Comparison of ENCODE assay signal across 10 mouse cellular contexts in the genomic region with DNA sequence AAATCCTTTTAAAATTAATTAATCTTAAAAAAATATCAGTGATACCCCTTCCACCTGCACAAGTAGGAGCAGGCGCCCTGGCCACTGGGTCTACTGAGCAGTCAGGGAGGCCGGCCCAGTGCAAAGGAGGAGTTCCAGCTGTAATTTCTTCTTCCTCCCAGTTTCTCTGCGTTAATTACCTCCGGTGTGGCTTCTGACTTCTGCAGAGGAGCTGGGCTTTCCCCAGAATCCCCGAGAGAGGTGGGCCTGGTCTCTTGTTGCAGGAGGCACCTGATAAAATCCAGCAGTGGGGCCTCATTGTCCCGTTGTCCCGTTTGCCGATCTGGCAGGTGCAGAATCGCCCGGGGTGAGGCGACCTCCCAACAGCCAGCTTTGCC. TPM values are rescaled to one million over a fixed set of nuclear protein-coding genes. Genes with fewer than 3 reads are reported as not detected.
DNase-seq lines count a peak whose midpoint lies in the region; ATAC-seq and TF ChIP-seq lines count a peak whose summit lies in the region.
"Had no signal": no experiment of that assay in that cellular context is flagged by ENCODE, and none has a peak within 500 bp of the region (broad histone marks: within the 10 kb centered on the region; RNA-seq: fewer than 3 reads in every experiment).

No protein-coding gene starts in this region.

- no peak overlapping the region for H3K4me3 ChIP-seq in kidney, adult 2 months (ENCODE audit: insufficient read depth, low read depth, low read length)
- peak overlapping the region; percentile 54 for H3K4me3 ChIP-seq in bone marrow macrophage, adult 2 months (ENCODE audit: insufficient read depth, low read length)
- H3K4me3 ChIP-seq in hindbrain, embryonic 15.5 days = peak overlapping the region; percentile 21
- no peak overlapping the region for H3K4me3 ChIP-seq in myocyte

- no peak for TF ChIP-seq POLR2A in kidney, adult 2 months (IDR thresholded peaks at IDR 0.05; ENCODE audit: low read depth, low read length)
- no peak for TF ChIP-seq POLR2A in bone marrow macrophage, adult 2 months (IDR thresholded peaks at IDR 0.05; ENCODE audit: borderline replicate concordance, low read depth, low read length)
- TF ChIP-seq POLR2A in myocyte (IDR thresholded peaks at IDR 0.05; ENCODE audit: insufficient read length, low read depth) = no peak

- H3K4me1 ChIP-seq in kidney, adult 2 months (ENCODE audit: control insufficient read depth, insufficient read depth, low read length) = 0 out of 2 replicates have a peak, but pooled peaks cover 5% of the 10 kb centered on the region
- peaks cover 12% of the 10 kb centered on the region for H3K4me1 ChIP-seq in bone marrow macrophage, adult 2 months (ENCODE audit: control insufficient read depth, insufficient read depth, low read length)
- H3K4me1 ChIP-seq in hindbrain, embryonic 15.5 days (replicated peaks) = peaks cover 68% of the 10 kb centered on the region

- TF ChIP-seq CTCF in kidney, adult 2 months (conservative IDR thresholded peaks at IDR 0.05; ENCODE audit: insufficient read depth, insufficient read length, low read depth, low read length) = no peak
- no peak for TF ChIP-seq CTCF in bone marrow macrophage, adult 2 months (IDR thresholded peaks at IDR 0.05; ENCODE audit: low read depth, low read length)

- H3ac ChIP-seq in myocyte (ENCODE audit: control insufficient read depth, insufficient read length) = no peak overlapping the region

- H3K4me2 ChIP-seq in hindbrain, embryonic 15.5 days = peak overlapping the region; percentile 52
- peak overlapping the region; percentile 74 for H3K4me2 ChIP-seq in myocyte (ENCODE audit: low read depth)

- no peaks in the 10 kb centered on the region for H3K27me3 ChIP-seq in kidney, adult 2 months (replicated peaks; ENCODE audit: control insufficient read depth, insufficient read depth, low read length)
- H3K27me3 ChIP-seq in hindbrain, embryonic 15.5 days = no peaks in the 10 kb centered on the region
- H3K27me3 ChIP-seq in myocyte (ENCODE audit: control insufficient read depth, insufficient read depth, insufficient read length) = peaks cover 20% of the 10 kb centered on the region

- 18% methylated on average over 11 of the region's 11 CpGs for WGBS in kidney, adult 2 months
- WGBS in hindbrain, embryonic 15.5 days = 14% methylated on average over 11 of the region's 11 CpGs

- no peak for ATAC-seq in hindbrain, embryonic 15.5 days (ENCODE audit: low FRiP score, low read depth)

- peak; percentile 9 for DNase-seq in kidney, adult 9 months
- no peak for DNase-seq in kidney, adult 2 months
- DNase-seq in right cerebral cortex, postnatal 4 days = no peak
- DNase-seq in adrenal gland, adult 8-10 months = no peak
- no peak for DNase-seq in layer of hippocampus, postnatal 14 days (ENCODE audit: low spot score in 2 of 2)

- H3K27ac ChIP-seq in kidney, adult 2 months (ENCODE audit: insufficient read depth, low read depth, low read length) = no peak overlapping the region
- H3K27ac ChIP-seq in bone marrow macrophage, adult 2 months (ENCODE audit: insufficient read depth, low read depth, low read length) = peak overlapping the region; percentile 89
- peak overlapping the region; percentile 88 for H3K27ac ChIP-seq in hindbrain, embryonic 15.5 days (replicated peaks)

- no peaks in the 10 kb centered on the region for H3K9me3 ChIP-seq in hindbrain, embryonic 15.5 days
- H3K9me3 ChIP-seq: G1E had no signal

- no peaks in the 10 kb centered on the region for H3K79me2 ChIP-seq in myocyte (ENCODE audit: control insufficient read depth, insufficient read depth)

- no peak overlapping the region for H3K9ac ChIP-seq in hindbrain, embryonic 15.5 days

- H3K36me3 ChIP-seq in kidney, adult 2 months (ENCODE audit: control insufficient read depth, insufficient read depth, low read length) = no peaks in the 10 kb centered on the region
- no peaks in the 10 kb centered on the region for H3K36me3 ChIP-seq in hindbrain, embryonic 15.5 days
- no peaks in the 10 kb centered on the region for H3K36me3 ChIP-seq in myocyte (ENCODE audit: control insufficient read depth, insufficient read depth)
- H3K36me3 ChIP-seq: G1E had no signal

TF ChIP-seq in myocyte, 11 proteins besides CTCF, POLR2A, EP300 and RAD21:
- TF ChIP-seq MAX (IDR thresholded peaks at IDR 0.05; ENCODE audit: low read depth) (no peak), E2F4 (IDR thresholded peaks at IDR 0.05; ENCODE audit: insufficient read depth) (no peak), TCF12 (IDR thresholded peaks at IDR 0.05; ENCODE audit: insufficient read depth, poor library complexity, severe bottlenecking) (no peak), MYOG (IDR thresholded peaks at IDR 0.05; ENCODE audit: control insufficient read depth in 1 of 3, insufficient read depth in 1 of 3, insufficient read length in 2 of 3, low read depth in 2 of 3) (no peak), MYOD1 (IDR thresholded peaks at IDR 0.05; ENCODE audit: control insufficient read depth in 1 of 3, insufficient read length in 2 of 3, low read depth in 2 of 3) (no peak), SRF (IDR thresholded peaks at IDR 0.05; ENCODE audit: control insufficient read depth, insufficient read length, low read depth) (no peak), CEBPB (IDR thresholded peaks at IDR 0.05; ENCODE audit: insufficient read depth, poor library complexity, severe bottlenecking) (no peak), POLR2AphosphoS2 (IDR thresholded peaks at IDR 0.05; ENCODE audit: insufficient read length, low read depth) (no peak), REST (IDR thresholded peaks at IDR 0.05; ENCODE audit: insufficient read depth, insufficient read length) (no peak), TCF3 (IDR thresholded peaks at IDR 0.05; ENCODE audit: insufficient read length, low read depth) (no peak), USF1 (IDR thresholded peaks at IDR 0.05; ENCODE audit: low read depth) (no peak)

RNA-seq across cellular contexts. Expression of a gene that starts 1.9 kb away (rescaled TPM):
- 0.05 TPM in 1 of 2 replicates, not detected in the other for polyA plus RNA-seq in kidney, adult 2 months (2012; rRNA removed)
- not detected in 2 replicates for polyA plus RNA-seq in bone marrow macrophage, adult 2 months (2012; ENCODE audit: insufficient read depth, insufficient read length, missing spikeins)
- polyA plus RNA-seq in hindbrain, embryonic 15.5 days (2015; fragmentation: Nextera tagmentation; extraction: Ambion mirVana) = not detected in 2 replicates
- polyA plus RNA-seq in myocyte (2012; fragmentation: generic; extraction: Trizol) = not detected
- total RNA-seq in adrenal gland, adult 8-10 months (2022) = not detected
- not detected for total RNA-seq in layer of hippocampus, postnatal 14 days (2021)
- total RNA-seq: neutrophil, adult 5-6 weeks had no signal
- polyA plus RNA-seq: G1E had no signal

Comparison
In these comparisons a context has a peak if more than half of its experiments do, and no peak if none do; other contexts are left out.
1. H3K4me3 ChIP-seq: peak in bone marrow macrophage, adult 2 months (single experiment) and hindbrain, embryonic 15.5 days (single experiment); none in kidney, adult 2 months (single experiment) and myocyte (single experiment).